Mouse (Mus musculus) right cerebral cortex, postnatal 25 days (tissue): ENCODE results near the gene Pdlim4.
"Not testable (repeated sequence)": the region's sequence is repeated elsewhere in the genome, so short reads cannot be mapped to it uniquely, and the experiment has no call there.

ENCODE experiments used
- DNase-seq: peaks from one replicate; pipeline ENCODE4 v3.0.0; 2022

The Pdlim4 gene

GRCm38 (mm10) chr11:54059526-54059925 lies 9.3 kb downstream of the Pdlim4 start:
- no peak for DNase-seq

GRCm38 (mm10) chr11:54058643-54059042 lies 10.2 kb downstream of the Pdlim4 start:
- DNase-seq, result no peak

DNA sequence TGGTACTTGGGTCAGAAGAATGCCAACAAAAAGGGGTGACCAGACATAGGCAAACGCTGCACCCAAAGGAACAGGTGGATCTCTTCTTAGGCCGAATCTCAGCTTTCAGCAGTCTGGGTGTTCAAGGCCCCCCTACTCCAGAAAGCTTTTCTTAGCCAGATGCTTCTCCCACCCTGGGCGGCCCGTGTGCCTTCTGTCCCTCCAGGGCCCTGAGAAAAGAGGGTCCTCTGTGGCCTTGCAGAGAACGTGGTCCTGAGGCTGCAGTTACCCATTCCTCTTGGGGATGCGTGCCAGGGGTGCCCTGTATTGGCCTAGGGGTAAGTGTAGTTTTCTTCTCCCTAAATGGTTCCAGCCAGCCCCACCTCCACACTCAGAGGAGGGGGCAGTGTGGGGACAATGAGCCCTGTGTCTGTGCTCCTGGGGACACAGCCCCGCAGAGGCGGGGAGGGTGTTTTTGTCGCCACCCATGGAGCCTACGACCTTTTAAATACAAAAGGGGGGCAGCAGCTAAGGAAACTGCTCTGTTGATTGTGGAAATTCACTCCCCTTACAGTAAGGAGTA lies 10.7 kb downstream of the Pdlim4 start:
- DNase-seq, result no peak

GRCm38 (mm10) chr11:54057428-54057827 lies 11.4 kb downstream of the Pdlim4 start:
- DNase-seq, result no peak

DNA sequence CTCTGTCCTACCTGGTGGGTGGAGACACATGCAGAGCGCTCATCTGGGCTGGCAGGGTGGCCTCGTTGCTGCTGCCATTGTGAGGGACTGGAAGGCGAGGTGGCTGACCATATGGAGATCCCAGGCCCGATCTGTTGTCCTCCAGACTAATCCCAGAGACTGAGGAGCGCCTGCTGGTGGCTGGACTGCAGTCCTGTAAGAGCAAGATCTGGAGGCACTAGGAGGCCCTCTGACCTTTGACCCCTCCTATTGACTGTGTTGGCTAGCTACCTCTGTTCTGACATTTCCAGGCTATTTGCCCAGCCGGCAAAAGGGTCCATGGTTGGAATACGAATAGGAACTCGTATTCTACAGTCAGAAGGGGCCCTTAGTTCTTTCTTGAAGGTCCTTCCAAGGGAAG lies 12.7 kb downstream of the Pdlim4 start:
- DNase-seq, result no peak

GRCm38 (mm10) chr11:54054257-54054656 lies 14.6 kb downstream of the Pdlim4 start:
- DNase-seq, result no peak

GRCm38 (mm10) chr11:54053090-54053489 lies 15.7 kb downstream of the Pdlim4 start:
- DNase-seq, result no peak

DNA sequence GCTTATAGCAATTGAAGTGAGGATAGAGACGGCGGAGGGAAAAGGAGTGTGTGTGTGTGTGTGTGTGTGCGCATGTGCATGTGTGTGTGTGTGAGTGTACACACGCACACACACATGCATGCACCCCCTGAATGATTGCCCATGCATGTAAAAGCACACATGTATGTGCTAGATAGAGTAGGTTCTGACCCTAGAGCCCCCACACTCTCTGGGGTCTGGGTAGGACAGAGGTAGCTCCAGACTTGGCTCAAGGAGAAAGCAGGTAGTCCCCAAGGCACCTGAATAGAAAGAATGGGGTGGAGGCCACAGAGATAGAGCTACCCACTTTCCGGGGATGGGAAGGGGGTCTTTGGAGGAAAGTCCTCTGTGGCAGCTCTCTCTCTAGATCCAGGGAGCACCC lies 16.7 kb downstream of the Pdlim4 start:
- DNase-seq, result no peak

- DNase-seq, result no peak
Observed at GRCm38 (mm10) chr11:54051161-54051560, 17.7 kb downstream of the Pdlim4 start.

GRCm38 (mm10) chr11:54050205-54050604 lies 18.6 kb downstream of the Pdlim4 start:
- DNase-seq, result no peak

GRCm38 (mm10) chr11:54040676-54041075 lies 28.1 kb downstream of the Pdlim4 start:
- DNase-seq, result no peak

DNA sequence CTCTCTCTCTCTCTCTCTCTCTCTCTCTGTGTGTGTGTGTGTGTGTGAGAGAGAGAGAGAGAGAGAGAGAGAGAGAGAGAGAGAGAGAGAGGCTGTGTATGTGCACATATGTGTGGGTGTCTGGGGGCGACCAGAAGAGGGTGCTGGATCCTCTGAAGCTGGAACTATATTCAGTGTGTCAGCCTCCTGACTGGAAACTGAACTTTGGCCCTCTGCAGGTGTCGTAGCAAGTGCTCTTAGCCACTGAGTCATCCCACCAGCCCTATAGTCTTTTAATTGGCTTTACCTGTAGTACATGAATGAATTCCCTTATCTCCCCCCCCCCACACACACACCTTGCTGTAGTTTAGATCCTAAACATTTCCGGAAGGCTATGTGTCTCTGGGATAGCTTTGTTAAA lies 35.9 kb downstream of the Pdlim4 start:
- not testable (repeated sequence) for DNase-seq

- no peak for DNase-seq
Observed at GRCm38 (mm10) chr11:54028997-54029396, 39.8 kb downstream of the Pdlim4 start.

DNA sequence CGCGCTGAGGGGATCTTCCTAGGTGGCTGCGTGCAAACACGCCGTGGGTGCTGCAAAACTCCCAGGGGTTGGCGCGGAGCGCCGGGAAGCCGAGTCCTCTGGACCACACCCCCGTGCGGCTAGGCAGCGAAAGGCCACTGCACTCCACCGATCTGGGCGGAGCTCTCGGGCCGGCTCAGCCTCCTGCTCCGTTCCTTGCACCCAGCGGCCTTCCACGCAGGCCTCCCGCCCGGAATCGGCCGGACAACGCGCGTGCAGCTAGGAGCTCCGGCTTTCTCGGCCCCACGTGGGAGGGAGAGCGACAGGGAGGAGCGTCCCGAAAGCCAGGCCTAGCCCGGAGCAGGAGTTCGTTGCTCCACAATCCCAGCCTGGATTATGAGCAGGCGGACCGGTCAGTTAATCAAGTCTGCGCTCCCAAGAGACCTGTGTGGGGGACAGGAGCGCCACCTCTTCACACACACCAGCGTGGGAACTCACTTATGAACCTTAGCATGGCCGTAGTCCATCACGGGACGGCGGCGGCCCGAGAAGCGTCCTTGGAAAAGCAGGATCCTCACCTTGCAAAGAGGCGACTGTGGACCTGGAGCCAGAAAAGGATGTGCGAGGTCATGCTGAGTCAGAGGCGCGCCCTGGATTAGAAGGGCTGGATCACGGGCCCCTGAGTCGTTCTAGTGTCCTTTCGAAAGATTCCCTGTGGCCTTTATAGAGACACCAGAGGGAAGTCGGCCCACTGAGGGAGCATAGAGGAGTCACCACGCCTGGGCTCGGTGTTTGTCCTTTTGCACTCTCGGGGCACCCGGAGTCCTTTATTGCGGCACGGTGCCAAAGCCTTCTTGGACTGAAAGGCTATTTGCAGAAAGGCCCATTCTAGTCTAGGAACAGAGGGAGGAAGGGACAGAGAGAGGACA lies 40.5 kb downstream of the Pdlim4 start, which contains the start of gene Slc22a4:
Slc22a4 (minus strand) TSS at position 47 of the 908 bp plus-strand sequence.
- DNase-seq, result peak; percentile 72

DNA sequence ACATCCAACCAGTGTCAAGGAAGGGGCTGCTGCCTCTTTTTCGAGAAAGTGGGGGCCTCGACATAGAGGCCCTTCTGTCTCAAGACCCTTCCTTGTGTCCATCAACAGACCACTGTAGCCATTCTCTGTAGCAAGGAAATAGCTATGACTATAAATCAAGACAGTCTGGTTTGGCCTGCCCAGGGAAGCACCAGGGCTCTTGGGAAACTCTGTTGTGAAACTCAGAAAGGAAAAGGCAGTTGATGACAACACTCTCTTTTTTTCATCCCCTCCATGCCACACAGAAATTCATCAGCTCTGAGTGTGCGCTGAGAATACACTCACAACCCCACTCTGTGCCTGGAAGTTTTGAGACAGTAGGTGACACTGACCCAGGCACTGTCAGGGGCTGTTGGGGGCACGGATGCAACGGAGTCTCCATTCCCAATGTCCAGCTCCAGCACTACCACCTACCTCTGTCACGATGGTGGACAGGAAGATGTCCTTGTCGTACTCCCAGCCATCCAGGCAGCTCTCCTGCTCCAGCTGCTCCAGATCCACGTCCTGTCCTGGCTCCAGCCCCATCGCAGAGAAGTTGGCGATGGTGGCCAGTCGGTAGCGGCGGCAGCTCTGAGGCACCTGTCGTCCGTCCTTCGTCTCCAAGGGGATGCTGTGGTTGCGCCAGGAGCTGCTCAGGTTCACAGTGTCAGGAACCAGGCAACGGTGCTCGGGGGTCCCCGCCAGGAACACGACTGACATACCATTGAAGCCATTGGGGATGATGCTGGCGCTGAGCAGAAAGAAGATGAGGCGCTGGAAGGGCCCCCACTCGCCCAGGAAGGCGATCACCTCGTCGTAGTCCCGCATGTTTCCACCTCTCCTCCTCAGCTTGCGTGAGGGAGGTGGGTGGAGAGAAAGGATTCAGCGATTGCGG lies 41.4 kb downstream of the Pdlim4 start:
- no peak for DNase-seq

DNA sequence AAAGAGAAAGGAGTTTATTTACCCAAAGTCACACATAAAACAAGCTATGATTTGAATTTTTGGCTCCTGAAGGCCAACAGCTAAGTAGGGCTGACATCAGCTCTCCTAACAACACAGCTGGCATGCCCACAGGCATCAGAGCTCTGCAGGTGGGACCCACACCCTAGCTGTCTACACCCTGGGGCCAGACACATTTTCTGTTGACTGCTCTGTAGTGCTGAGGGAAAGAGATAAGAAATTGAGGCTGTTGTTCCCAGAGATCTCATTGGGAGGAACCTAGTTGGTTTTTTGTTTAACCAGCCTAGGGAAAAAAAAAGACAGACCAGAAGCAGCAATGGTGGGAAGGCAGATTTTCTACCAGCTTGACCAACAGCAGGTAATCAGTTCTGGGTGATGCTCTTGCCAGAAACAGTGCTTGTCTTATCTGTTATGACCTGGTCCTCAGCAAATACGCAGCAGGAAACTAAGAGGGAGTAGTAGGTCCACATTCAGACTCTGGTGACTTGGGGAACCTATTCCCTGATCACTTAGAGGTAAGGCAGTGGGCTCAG lies 42.2 kb downstream of the Pdlim4 start:
- no peak for DNase-seq

DNA sequence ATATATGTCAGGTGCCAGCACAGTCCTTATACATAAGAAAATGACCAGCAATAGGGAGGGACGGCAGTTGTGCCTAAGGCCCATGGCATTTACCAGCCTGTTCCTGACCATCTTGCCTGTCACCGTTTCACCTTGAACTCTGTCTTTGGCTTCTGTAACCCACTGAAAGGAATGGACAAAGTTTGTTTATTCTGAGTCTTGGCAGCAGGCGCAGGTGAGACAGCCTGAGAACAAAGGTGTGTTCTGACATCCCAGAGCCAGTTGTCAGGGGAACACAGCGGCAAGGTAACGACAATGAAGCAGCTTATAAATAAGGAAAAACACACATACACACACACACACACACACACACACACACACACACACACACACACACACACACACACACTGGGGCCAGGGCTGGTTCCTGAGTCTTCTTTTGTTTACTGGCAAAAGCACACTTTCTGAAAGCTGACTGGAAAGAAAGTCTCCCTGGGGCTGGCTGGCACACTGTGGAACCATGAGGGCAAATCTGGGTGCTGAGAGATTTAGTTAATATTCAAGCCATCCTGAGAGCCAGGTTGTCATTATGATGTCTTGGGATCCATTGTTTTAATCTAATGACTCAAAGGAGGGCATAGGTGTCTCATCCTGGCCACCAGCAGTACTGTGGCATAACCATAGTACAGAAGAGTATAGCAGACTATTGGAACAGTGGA lies 47.3 kb downstream of the Pdlim4 start:
- DNase-seq, result no peak

DNA sequence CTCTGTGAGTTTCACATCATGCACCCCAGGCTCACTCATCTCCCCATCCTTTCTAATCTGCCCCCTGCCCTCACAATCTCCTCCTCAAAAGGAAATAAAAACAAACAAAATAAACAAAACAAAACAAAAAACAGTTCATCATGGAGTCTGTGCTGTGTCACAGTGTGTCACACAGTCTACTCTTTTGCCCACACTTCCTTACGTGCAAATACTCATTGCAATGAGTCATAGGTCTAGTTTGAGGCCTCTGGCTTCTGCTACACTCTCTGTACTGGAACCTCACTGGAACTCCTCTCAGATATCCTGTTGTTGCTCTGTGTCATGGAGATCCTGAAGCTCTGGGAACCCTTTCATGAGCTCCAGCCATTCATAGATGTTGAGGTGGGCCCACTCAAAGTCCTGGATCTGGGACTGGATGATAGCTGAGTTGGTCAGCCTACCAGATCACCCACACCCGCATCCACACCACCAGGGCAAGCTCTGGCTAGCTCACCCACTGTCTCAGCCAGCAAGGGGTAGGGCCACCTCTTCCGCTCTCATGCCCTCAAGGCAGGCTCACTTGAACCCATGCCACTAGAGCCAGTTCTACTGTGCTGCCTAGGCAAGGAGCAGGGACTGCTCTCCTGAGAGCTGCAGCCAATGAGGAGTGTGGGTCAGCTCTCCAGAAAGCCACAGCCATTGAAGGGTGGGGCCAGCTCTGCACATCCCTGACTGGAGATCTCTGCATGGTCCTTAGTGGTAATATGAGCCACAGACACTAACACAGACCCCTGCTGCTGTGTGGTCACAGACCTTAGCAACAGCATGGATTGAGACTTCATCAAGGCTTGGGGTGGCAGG lies 49.7 kb downstream of the Pdlim4 start:
- no peak for DNase-seq

GRCm38 (mm10) chr11:54017596-54017995 lies 51.2 kb downstream of the Pdlim4 start:
- DNase-seq, result no peak

DNA sequence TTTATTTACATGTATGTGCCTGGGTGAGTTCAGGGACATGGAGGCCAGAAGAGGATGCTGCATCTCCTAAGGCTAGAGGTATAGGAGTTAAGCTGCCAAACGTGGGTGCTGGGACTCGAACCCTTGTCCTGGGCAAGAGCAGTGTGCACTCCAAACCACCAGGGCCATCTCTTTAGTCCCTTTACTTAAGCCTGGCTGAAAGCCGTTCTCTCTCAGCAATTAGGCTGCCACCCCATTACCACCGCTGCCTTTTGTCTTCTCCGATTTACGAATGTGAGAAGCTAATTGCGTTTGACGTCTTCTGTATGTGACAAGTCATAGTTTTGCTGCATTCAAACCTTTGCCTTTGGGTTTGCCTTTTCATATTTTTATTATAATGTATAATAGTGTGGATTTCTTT lies 52.8 kb downstream of the Pdlim4 start:
- no peak for DNase-seq

GRCm38 (mm10) chr11:54012961-54013360 lies 55.9 kb downstream of the Pdlim4 start:
- DNase-seq, result no peak
